Mouse (Mus musculus): Measurements from ENCODE around the gene Mdh1b. TPM values are rescaled to one million over a fixed set of nuclear protein-coding genes. Genes with fewer than 3 reads are reported as not detected.
A peak's percentile ranks its signal among the peaks of the same experiment; 100 is the strongest.

Gene Mdh1b
- polyA plus RNA-seq (2015; fragmentation: Nextera tagmentation; extraction: Ambion mirVana) = 1.9 and 3.3 TPM in 2 replicates

DNA sequence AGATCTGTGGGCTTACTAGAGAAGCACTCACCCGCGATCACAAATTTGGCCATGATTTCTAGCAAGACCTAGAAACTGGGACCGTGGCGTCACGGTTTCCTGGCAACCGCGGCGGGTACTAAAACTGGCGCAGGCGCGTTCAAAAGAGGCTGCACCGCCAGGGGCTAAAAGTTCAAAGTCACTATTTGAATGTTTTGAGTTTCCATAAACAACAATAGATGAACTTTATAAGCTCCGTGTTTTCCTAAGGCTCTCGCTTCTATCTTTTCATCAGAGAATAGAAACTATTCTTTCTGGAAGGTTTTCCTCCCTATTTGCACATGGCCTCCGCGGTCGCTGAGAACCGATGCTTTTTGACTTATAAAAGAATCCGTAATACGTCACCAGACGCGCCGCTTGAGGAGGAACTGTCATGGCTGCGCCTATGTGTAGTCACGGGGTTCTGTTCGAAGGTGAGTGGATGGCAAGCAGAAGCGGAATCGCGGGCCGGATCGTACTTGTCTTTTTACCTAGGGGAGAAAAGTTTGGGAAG, at the start of gene Mdh1b, which contains the start of gene Fastkd2:
Mdh1b (minus strand) TSS at position 79 of the 532 bp plus-strand sequence.
Fastkd2 (plus strand) TSS at position 375 of the 532 bp plus-strand sequence.
- no peaks in the 10 kb centered on the region for H3K27me3 ChIP-seq
- H3K9ac ChIP-seq = peak within 1 kb of the TSS; percentile 50
- ATAC-seq (ENCODE audit: insufficient number of reproducible peaks, low FRiP score, low TSS enrichment, low read depth) = peak; percentile 88
- H3K36me3 ChIP-seq = no peaks in the 10 kb centered on the region
- no peaks in the 10 kb centered on the region for H3K9me3 ChIP-seq (replicated peaks)
- peaks cover 20% of the 10 kb centered on the region for H3K4me1 ChIP-seq
- H3K4me2 ChIP-seq (replicated peaks) = peak within 1 kb of the TSS; percentile 58
- H3K4me3 ChIP-seq (replicated peaks) = peak within 1 kb of the TSS; percentile 60
- H3K27ac ChIP-seq (replicated peaks) = no peak within 1 kb of the TSS
- under 1% methylated on average over 31 of the region's 31 CpGs for WGBS

- 31% methylated on average over 4 of the region's 4 CpGs for WGBS
- no peak overlapping the region for H3K9ac ChIP-seq
- ATAC-seq (ENCODE audit: insufficient number of reproducible peaks, low FRiP score, low TSS enrichment, low read depth) = peak; percentile 43; the same call in 1 of the 2 replicates
Observed at GRCm38 (mm10) chr1:63776902-63777630, 46.9 kb upstream of the Mdh1b start.

GRCm38 (mm10) chr1:63776396-63776795, 46.3 kb upstream of the Mdh1b start:
- Histone ChIP-seq H3K4me1 (no peaks in the 10 kb centered on the region), H3K36me3 (no peaks in the 10 kb centered on the region), H3K9me3 (replicated peaks) (no peaks in the 10 kb centered on the region), H3K27me3 (no peaks in the 10 kb centered on the region), H3K4me2 (replicated peaks) (no peak overlapping the region), H3K9ac (no peak overlapping the region), H3K4me3 (replicated peaks) (no peak overlapping the region), H3K27ac (replicated peaks) (no peak overlapping the region)
- no peak for ATAC-seq (ENCODE audit: insufficient number of reproducible peaks, low FRiP score, low TSS enrichment, low read depth)
- WGBS = 31% methylated on average over 1 of the region's 1 CpGs

More at GRCm38 (mm10) chr1:63776902-63777630, 46.9 kb upstream of the Mdh1b start:
- Histone ChIP-seq H3K9me3 (replicated peaks) (no peaks in the 10 kb centered on the region), H3K36me3 (no peaks in the 10 kb centered on the region), H3K4me1 (no peaks in the 10 kb centered on the region), H3K4me2 (replicated peaks) (no peak overlapping the region), H3K27me3 (no peaks in the 10 kb centered on the region), H3K27ac (replicated peaks) (no peak overlapping the region), H3K4me3 (replicated peaks) (no peak overlapping the region)

GRCm38 (mm10) chr1:63770309-63770708, 40.2 kb upstream of the Mdh1b start:
- Histone ChIP-seq H3K9me3 (replicated peaks) (no peaks in the 10 kb centered on the region), H3K27me3 (no peaks in the 10 kb centered on the region), H3K27ac (replicated peaks) (no peak overlapping the region), H3K36me3 (no peaks in the 10 kb centered on the region), H3K9ac (no peak overlapping the region), H3K4me2 (replicated peaks) (no peak overlapping the region), H3K4me3 (replicated peaks) (no peak overlapping the region), H3K4me1 (peaks cover 21% of the 10 kb centered on the region)
- WGBS = 51% methylated on average over 7 of the region's 7 CpGs
- no peak for ATAC-seq (ENCODE audit: insufficient number of reproducible peaks, low FRiP score, low TSS enrichment, low read depth)

DNA sequence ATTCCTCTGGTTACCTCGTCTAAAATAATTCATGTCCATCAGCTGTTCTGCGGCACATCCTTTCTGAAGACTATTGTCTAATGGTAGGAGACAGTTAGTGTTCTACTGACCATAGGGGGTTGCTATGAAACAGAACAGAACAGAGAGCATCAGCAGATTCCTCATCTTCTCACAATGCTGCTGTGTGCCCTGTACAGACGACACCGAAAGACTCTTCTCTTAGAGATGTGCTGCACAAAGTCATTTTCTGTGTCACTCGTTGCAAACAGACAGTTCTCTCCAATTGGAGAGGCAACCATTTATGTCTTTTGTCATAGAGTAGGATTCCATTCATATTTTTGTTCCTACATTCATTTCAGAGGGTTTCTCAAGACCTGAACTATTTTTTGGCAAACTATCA, 39.0 kb upstream of the Mdh1b start, which contains the start of gene 4933402D24Rik:
4933402D24Rik (minus strand) TSS at position 101 of the 400 bp plus-strand sequence.
- Histone ChIP-seq H3K27me3 (no peaks in the 10 kb centered on the region), H3K4me3 (replicated peaks) (no peak within 1 kb of the TSS), H3K9ac (no peak within 1 kb of the TSS), H3K4me2 (replicated peaks) (peak within 1 kb of the TSS; percentile 24; the same call in 1 of the 2 replicates), H3K27ac (replicated peaks) (peak within 1 kb of the TSS; percentile 63), H3K4me1 (peaks cover 21% of the 10 kb centered on the region), H3K36me3 (no peaks in the 10 kb centered on the region), H3K9me3 (replicated peaks) (no peaks in the 10 kb centered on the region)
- WGBS = 60% methylated on average over 5 of the region's 5 CpGs
- no peak for ATAC-seq (ENCODE audit: insufficient number of reproducible peaks, low FRiP score, low TSS enrichment, low read depth)

GRCm38 (mm10) chr1:63768112-63768511, 38.0 kb upstream of the Mdh1b start:
- Histone ChIP-seq H3K9ac (no peak overlapping the region), H3K4me1 (peaks cover 24% of the 10 kb centered on the region), H3K27ac (replicated peaks) (peak overlapping the region; percentile 73), H3K4me3 (replicated peaks) (no peak overlapping the region), H3K4me2 (replicated peaks) (peak overlapping the region; percentile 24; the same call in 1 of the 2 replicates), H3K27me3 (no peaks in the 10 kb centered on the region), H3K36me3 (no peaks in the 10 kb centered on the region), H3K9me3 (replicated peaks) (no peaks in the 10 kb centered on the region)
- peak; percentile 60; the same call in 1 of the 2 replicates for ATAC-seq (ENCODE audit: insufficient number of reproducible peaks, low FRiP score, low TSS enrichment, low read depth)
- 36% methylated on average over 8 of the region's 8 CpGs for WGBS

GRCm38 (mm10) chr1:63764395-63764794, 34.3 kb upstream of the Mdh1b start:
- Histone ChIP-seq H3K9me3 (replicated peaks) (no peaks in the 10 kb centered on the region), H3K4me1 (peaks cover 13% of the 10 kb centered on the region), H3K36me3 (no peaks in the 10 kb centered on the region), H3K27me3 (no peaks in the 10 kb centered on the region), H3K9ac (no peak overlapping the region), H3K27ac (replicated peaks) (no peak overlapping the region), H3K4me3 (replicated peaks) (no peak overlapping the region), H3K4me2 (replicated peaks) (no peak overlapping the region)
- ATAC-seq (ENCODE audit: insufficient number of reproducible peaks, low FRiP score, low TSS enrichment, low read depth) = no peak
- WGBS = 80% methylated on average over 7 of the region's 7 CpGs

- peaks cover 13% of the 10 kb centered on the region for H3K4me1 ChIP-seq
- H3K4me3 ChIP-seq (replicated peaks) = no peak overlapping the region
- H3K27me3 ChIP-seq = no peaks in the 10 kb centered on the region
- H3K4me2 ChIP-seq (replicated peaks) = no peak overlapping the region
- no peak overlapping the region for H3K9ac ChIP-seq
- H3K9me3 ChIP-seq (replicated peaks) = no peaks in the 10 kb centered on the region
- H3K27ac ChIP-seq (replicated peaks) = no peak overlapping the region; the same call in 1 of the 2 replicates
- no peak for ATAC-seq (ENCODE audit: insufficient number of reproducible peaks, low FRiP score, low TSS enrichment, low read depth)
- 57% methylated on average over 7 of the region's 7 CpGs for WGBS
- H3K36me3 ChIP-seq = no peaks in the 10 kb centered on the region
Observed at GRCm38 (mm10) chr1:63763881-63764386, 33.8 kb upstream of the Mdh1b start.

GRCm38 (mm10) chr1:63763212-63763694, 33.1 kb upstream of the Mdh1b start:
- no peak for ATAC-seq (ENCODE audit: insufficient number of reproducible peaks, low FRiP score, low TSS enrichment, low read depth)
- H3K4me3 ChIP-seq (replicated peaks) = no peak overlapping the region
- no peak overlapping the region for H3K4me2 ChIP-seq (replicated peaks)
- H3K9ac ChIP-seq = no peak overlapping the region
- no peak overlapping the region; the same call in 1 of the 2 replicates for H3K27ac ChIP-seq (replicated peaks)
- no peaks in the 10 kb centered on the region for H3K9me3 ChIP-seq (replicated peaks)
- no peaks in the 10 kb centered on the region for H3K27me3 ChIP-seq
- no peaks in the 10 kb centered on the region for H3K36me3 ChIP-seq
- H3K4me1 ChIP-seq = peaks cover 7% of the 10 kb centered on the region; the same call in 1 of the 2 replicates
- 24% methylated on average over 3 of the region's 3 CpGs for WGBS

DNA sequence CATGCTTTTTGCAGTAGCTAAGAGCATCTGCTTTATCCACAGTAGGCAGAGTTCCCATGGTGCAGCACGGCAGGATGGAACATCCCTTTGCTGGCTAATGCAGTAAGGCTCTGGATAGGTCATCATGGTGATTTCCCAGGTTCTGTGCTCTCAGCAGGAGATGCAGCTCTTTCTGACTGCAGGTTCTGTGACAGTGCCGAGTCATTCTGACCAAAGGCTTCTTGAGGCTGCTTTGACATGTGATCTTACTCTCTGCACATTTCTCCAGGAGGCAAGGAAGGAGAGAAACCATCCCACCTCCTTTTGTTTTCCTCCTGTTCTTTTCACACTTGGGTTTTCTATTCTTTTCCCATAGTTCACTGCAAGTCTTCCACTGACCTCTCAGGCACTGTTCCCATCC, 25.9 kb upstream of the Mdh1b start:
- H3K9ac ChIP-seq = no peak overlapping the region
- no peak for ATAC-seq (ENCODE audit: insufficient number of reproducible peaks, low FRiP score, low TSS enrichment, low read depth)
- H3K9me3 ChIP-seq (replicated peaks) = no peaks in the 10 kb centered on the region
- no peaks in the 10 kb centered on the region for H3K4me1 ChIP-seq
- WGBS = 69% methylated on average over 2 of the region's 2 CpGs
- H3K27ac ChIP-seq (replicated peaks) = no peak overlapping the region
- H3K4me2 ChIP-seq (replicated peaks) = no peak overlapping the region
- no peak overlapping the region for H3K4me3 ChIP-seq (replicated peaks)
- H3K27me3 ChIP-seq = no peaks in the 10 kb centered on the region
- H3K36me3 ChIP-seq = peaks cover 9% of the 10 kb centered on the region

GRCm38 (mm10) chr1:63729796-63730195, 322 bp downstream of the Mdh1b start:
- H3K4me2 ChIP-seq (replicated peaks) = peak overlapping the region; percentile 58
- H3K4me1 ChIP-seq = peaks cover 20% of the 10 kb centered on the region
- no peaks in the 10 kb centered on the region for H3K9me3 ChIP-seq (replicated peaks)
- peak overlapping the region; percentile 60 for H3K4me3 ChIP-seq (replicated peaks)
- H3K27ac ChIP-seq (replicated peaks) = no peak overlapping the region
- H3K36me3 ChIP-seq = no peaks in the 10 kb centered on the region
- no peak for ATAC-seq (ENCODE audit: insufficient number of reproducible peaks, low FRiP score, low TSS enrichment, low read depth)
- no peaks in the 10 kb centered on the region for H3K27me3 ChIP-seq
- H3K9ac ChIP-seq = 0 out of 2 replicates have a peak overlapping the region, but pooled peaks have one; percentile 4
- 47% methylated on average over 8 of the region's 8 CpGs for WGBS

Measured in embryonic facial prominence, embryonic 15.5 days (tissue).